Comparison of ENCODE assay signal across 15 mouse cellular contexts in the genomic region with DNA sequence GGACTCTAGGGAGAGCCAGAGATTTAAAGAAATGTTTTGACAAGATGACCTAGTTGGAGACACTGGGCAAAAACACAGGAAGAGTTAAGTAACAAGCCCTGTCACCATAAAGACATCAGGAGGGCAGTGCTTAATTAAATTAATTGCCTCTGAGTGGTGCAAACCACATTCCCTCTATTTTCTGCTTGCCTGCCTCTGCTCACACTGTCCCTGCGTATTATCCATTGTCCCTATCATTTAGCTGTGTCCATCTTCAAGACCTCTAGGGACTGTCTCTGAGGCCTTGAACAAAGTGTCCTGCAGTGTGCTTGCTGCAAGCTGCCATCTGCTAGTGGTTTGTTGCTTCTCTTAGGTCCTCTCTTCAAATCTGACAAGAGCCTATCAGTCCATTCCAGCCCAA.
DNase-seq lines count a peak whose midpoint lies in the region; ATAC-seq lines count a peak whose summit lies in the region.
"Had no signal": no experiment of that assay in that cellular context is flagged by ENCODE, and none has a peak within 500 bp of the region (broad histone marks: within the 10 kb centered on the region; RNA-seq: fewer than 3 reads in every experiment).

No protein-coding gene starts in this region.

- H3K27me3 ChIP-seq in kidney, embryonic 16.5 days (ENCODE audit: insufficient read depth, low read length): no peaks in the 10 kb centered on the region
- H3K27me3 ChIP-seq in hindbrain, embryonic 13.5 days: no peaks in the 10 kb centered on the region
- H3K27me3 ChIP-seq: liver, embryonic 13.5 days; midbrain, embryonic 15.5 days; neural tube, embryonic 15.5 days had no signal

- no peak for DNase-seq in kidney, adult 8-10 months
- peak; percentile 58 for DNase-seq in MN1 (ENCODE audit: low spot score)
- peak; percentile 23 for DNase-seq in brain, adult 2 months (ENCODE audit: low read depth, low spot score)
- DNase-seq in thymus, postnatal 0 days (ENCODE audit: low spot score): no peak
- DNase-seq: cerebellum, adult 11 months; liver, embryonic 13.5 days had no signal

- 29% methylated on average over 1 of the region's 1 CpGs for WGBS in kidney, embryonic 16.5 days
- 32% methylated on average over 1 of the region's 1 CpGs for WGBS in hindbrain, embryonic 13.5 days

- peaks cover 27% of the 10 kb centered on the region for H3K4me1 ChIP-seq in kidney, embryonic 16.5 days (ENCODE audit: insufficient read depth, low read length)
- H3K4me1 ChIP-seq in hindbrain, embryonic 13.5 days (replicated peaks): peaks cover 38% of the 10 kb centered on the region
- H3K4me1 ChIP-seq: liver, embryonic 13.5 days had no signal

- H3K4me3 ChIP-seq in kidney, embryonic 16.5 days (ENCODE audit: low read length): no peak overlapping the region
- H3K4me3 ChIP-seq in hindbrain, embryonic 13.5 days: no peak overlapping the region
- H3K4me3 ChIP-seq: erythroblast, embryonic 14.5 days; heart, embryonic 15.5 days; liver, embryonic 13.5 days; midbrain, embryonic 15.5 days; neural tube, embryonic 15.5 days had no signal

- no peak overlapping the region for H3K4me2 ChIP-seq in kidney, embryonic 16.5 days (replicated peaks; ENCODE audit: low read depth, low read length)
- no peak overlapping the region for H3K4me2 ChIP-seq in hindbrain, embryonic 13.5 days
- H3K4me2 ChIP-seq: heart, embryonic 15.5 days; liver, embryonic 13.5 days; midbrain, embryonic 15.5 days; neural tube, embryonic 15.5 days had no signal

- peak; percentile 25; the same call in 1 of the 2 replicates for ATAC-seq in kidney, embryonic 16.5 days (ENCODE audit: low FRiP score, low TSS enrichment)
- ATAC-seq in hindbrain, embryonic 13.5 days (ENCODE audit: low FRiP score): 0 out of 2 replicates have a peak, but pooled peaks have one; percentile 36
- no peak for ATAC-seq in erythroid progenitor cell, adult 5-6 weeks (replicated peaks; ENCODE audit: low FRiP score, poor library complexity, severe bottlenecking)
- ATAC-seq: inflammation-experienced regulatory T-cells, adult 6 months; midbrain, embryonic 15.5 days had no signal

- no peaks in the 10 kb centered on the region for H3K9me3 ChIP-seq in kidney, embryonic 16.5 days (ENCODE audit: low read length)
- no peaks in the 10 kb centered on the region for H3K9me3 ChIP-seq in hindbrain, embryonic 13.5 days
- H3K9me3 ChIP-seq: heart, embryonic 15.5 days; liver, embryonic 13.5 days; midbrain, embryonic 15.5 days; neural tube, embryonic 15.5 days had no signal

- H3K27ac ChIP-seq in kidney, embryonic 16.5 days (ENCODE audit: low read length): no peak overlapping the region
- H3K27ac ChIP-seq in hindbrain, embryonic 13.5 days: peak overlapping the region; percentile 37; the same call in 1 of the 2 replicates
- H3K27ac ChIP-seq: heart, embryonic 15.5 days; liver, embryonic 13.5 days; midbrain, embryonic 15.5 days; neural tube, embryonic 15.5 days; stomach, postnatal 0 days had no signal

- H3K36me3 ChIP-seq in kidney, embryonic 16.5 days (ENCODE audit: insufficient read depth, low read length): no peaks in the 10 kb centered on the region
- H3K36me3 ChIP-seq in hindbrain, embryonic 13.5 days: no peaks in the 10 kb centered on the region
- H3K36me3 ChIP-seq: heart, embryonic 15.5 days; liver, embryonic 13.5 days; midbrain, embryonic 15.5 days; neural tube, embryonic 15.5 days had no signal

- H3K9ac ChIP-seq in kidney, embryonic 16.5 days (replicated peaks; ENCODE audit: low read length): no peak overlapping the region
- no peak overlapping the region for H3K9ac ChIP-seq in hindbrain, embryonic 13.5 days
- H3K9ac ChIP-seq: heart, embryonic 15.5 days; liver, embryonic 13.5 days; midbrain, embryonic 15.5 days; neural tube, embryonic 15.5 days had no signal

Comparison
In these comparisons a context has a peak if more than half of its experiments do, and no peak if none do; other contexts are left out.
1. DNase-seq: peak in MN1 (single experiment) and brain, adult 2 months (single experiment); none in kidney, adult 8-10 months (0 of 2) and thymus, postnatal 0 days (single experiment).